Mouse (Mus musculus): ENCODE data around the gene Wdr95. TPM values are rescaled to one million over a fixed set of nuclear protein-coding genes. Genes with fewer than 3 reads are reported as not detected.

The Wdr95 gene
- polyA plus RNA-seq, 1 experiment from 2014 or later: not detected

GRCm38 (mm10) chr5:149587327-149587895, 58.9 kb downstream of the Wdr95 start:
- peaks cover 9% of the 10 kb centered on the region; the same call in 1 of the 2 replicates for H3K4me1 ChIP-seq
- H3K27me3 ChIP-seq (replicated peaks; ENCODE audit: low read depth, poor library complexity, severe bottlenecking): no peaks in the 10 kb centered on the region
- no peak for DNase-seq (ENCODE audit: low spot score)
- no peaks in the 10 kb centered on the region for H3K36me3 ChIP-seq (replicated peaks)
- no peaks in the 10 kb centered on the region for H3K9me3 ChIP-seq
- H3K4me3 ChIP-seq: no peak overlapping the region
- H3K27ac ChIP-seq (replicated peaks): no peak overlapping the region
- WGBS: 85% methylated on average over 11 of the region's 11 CpGs

DNA sequence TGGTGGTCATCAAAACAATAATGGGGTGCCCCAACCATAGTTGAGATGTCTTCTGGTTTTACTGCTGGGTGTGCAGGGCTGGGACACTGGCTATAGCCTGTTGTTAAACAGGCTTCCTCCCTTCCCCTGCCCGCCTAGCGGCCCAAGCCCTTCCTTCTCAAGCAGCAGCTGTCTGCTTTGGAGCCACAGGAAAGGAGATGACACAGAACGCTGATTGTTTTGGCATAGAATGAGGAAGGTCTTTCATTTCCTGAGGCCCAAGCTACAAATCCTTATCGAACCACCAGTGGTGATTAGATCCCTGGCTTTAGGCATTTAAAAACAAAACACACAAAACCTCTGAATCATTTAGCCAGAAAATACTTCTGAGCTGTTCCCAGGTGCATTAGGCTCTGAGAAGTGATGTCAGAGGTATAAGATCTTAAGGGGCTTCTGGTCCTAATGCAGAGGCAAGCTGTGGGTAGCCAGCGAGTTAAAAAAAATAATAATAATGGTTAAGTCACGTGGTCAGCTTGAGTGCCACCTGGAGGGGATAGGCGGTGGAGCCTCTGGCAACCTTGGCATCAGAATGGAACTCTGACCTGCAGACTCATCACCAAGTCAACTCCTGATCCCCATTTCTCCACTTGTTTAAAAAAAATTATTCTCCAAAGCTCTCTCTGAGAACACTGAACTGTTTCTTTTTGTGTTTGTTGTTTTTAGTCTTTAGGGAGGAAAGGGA, 60.5 kb downstream of the Wdr95 start:
- Histone ChIP-seq H3K9me3 (no peaks in the 10 kb centered on the region), H3K4me1 (peaks cover 9% of the 10 kb centered on the region; the same call in 1 of the 2 replicates), H3K27ac (replicated peaks) (no peak overlapping the region), H3K27me3 (replicated peaks; ENCODE audit: low read depth, poor library complexity, severe bottlenecking) (no peaks in the 10 kb centered on the region), H3K36me3 (replicated peaks) (no peaks in the 10 kb centered on the region), H3K4me3 (no peak overlapping the region)
- 52% methylated on average over 7 of the region's 7 CpGs for WGBS
- DNase-seq (ENCODE audit: low spot score): no peak

DNA sequence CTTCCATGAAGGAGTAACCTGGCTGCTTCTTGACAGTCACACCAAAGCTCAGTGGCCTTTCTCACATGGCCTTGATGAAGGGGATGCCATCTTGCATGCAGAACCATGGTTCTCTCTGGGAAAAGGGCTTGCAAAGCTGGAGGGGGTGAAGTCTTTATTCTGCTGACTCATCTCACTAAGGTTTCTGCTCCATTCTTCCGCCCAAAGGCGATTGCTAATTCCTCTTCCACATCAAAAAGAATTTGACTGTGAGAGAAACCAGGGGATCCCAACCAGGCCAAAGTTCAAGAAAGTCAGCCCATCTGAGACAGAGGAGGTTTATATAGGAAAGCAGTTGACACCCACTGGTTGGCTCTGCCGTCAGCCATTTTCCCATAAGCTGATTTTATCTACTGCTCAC, 61.5 kb downstream of the Wdr95 start:
- WGBS: 67% methylated on average over 3 of the region's 3 CpGs
- no peaks in the 10 kb centered on the region for H3K9me3 ChIP-seq

DNA sequence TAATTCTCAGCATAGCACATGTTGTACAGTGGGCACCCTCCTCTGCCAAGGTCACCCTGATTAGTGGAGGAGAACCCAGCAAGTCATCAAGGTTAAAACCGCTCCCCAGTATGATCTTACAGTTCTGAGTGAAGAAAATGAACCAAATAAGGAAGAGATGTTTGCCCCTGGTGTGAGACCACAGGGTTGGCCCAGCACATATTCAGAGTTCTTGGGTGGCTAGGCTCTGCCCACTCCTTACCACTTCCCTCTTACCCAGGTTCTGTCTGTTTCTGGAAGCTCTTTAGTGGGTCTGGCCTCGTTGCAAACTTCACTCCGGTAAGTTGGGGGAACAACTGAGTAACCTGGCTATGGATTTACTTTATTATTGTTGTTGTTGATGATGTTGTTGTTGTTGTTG, 65.7 kb downstream of the Wdr95 start:
- 0 out of 2 replicates have a peak, but pooled peaks cover under 1% of the 10 kb centered on the region for H3K4me1 ChIP-seq
- 86% methylated on average over 3 of the region's 3 CpGs for WGBS

More for the DNA sequence above, 61.5 kb downstream of the Wdr95 start:
- peaks cover 9% of the 10 kb centered on the region; the same call in 1 of the 2 replicates for H3K4me1 ChIP-seq
- H3K27me3 ChIP-seq (replicated peaks; ENCODE audit: low read depth, poor library complexity, severe bottlenecking): no peaks in the 10 kb centered on the region
- H3K27ac ChIP-seq (replicated peaks): no peak overlapping the region
- no peaks in the 10 kb centered on the region for H3K36me3 ChIP-seq (replicated peaks)
- no peak for DNase-seq (ENCODE audit: low spot score)
- H3K4me3 ChIP-seq: no peak overlapping the region

GRCm38 (mm10) chr5:149597351-149597750, 68.9 kb downstream of the Wdr95 start:
- Histone ChIP-seq H3K4me3 (no peak overlapping the region), H3K27me3 (replicated peaks; ENCODE audit: low read depth, poor library complexity, severe bottlenecking) (no peaks in the 10 kb centered on the region), H3K9me3 (no peaks in the 10 kb centered on the region), H3K27ac (replicated peaks) (no peak overlapping the region), H3K36me3 (replicated peaks) (no peaks in the 10 kb centered on the region), H3K4me1 (no peaks in the 10 kb centered on the region)
- no peak for DNase-seq (ENCODE audit: low spot score)
- WGBS: 50% methylated on average over 18 of the region's 18 CpGs

More for the DNA sequence above, 65.7 kb downstream of the Wdr95 start:
- no peaks in the 10 kb centered on the region for H3K27me3 ChIP-seq (replicated peaks; ENCODE audit: low read depth, poor library complexity, severe bottlenecking)
- H3K4me3 ChIP-seq: no peak overlapping the region
- no peak overlapping the region for H3K27ac ChIP-seq (replicated peaks)
- H3K9me3 ChIP-seq: no peaks in the 10 kb centered on the region
- no peaks in the 10 kb centered on the region for H3K36me3 ChIP-seq (replicated peaks)
- DNase-seq (ENCODE audit: low spot score): no peak

GRCm38 (mm10) chr5:149601996-149602395, 73.5 kb downstream of the Wdr95 start:
- DNase-seq (ENCODE audit: low spot score): no peak
- 92% methylated on average over 3 of the region's 3 CpGs for WGBS
- Histone ChIP-seq H3K27ac (replicated peaks) (no peak overlapping the region), H3K36me3 (replicated peaks) (no peaks in the 10 kb centered on the region), H3K27me3 (replicated peaks; ENCODE audit: low read depth, poor library complexity, severe bottlenecking) (no peaks in the 10 kb centered on the region), H3K4me3 (no peak overlapping the region), H3K9me3 (no peaks in the 10 kb centered on the region), H3K4me1 (no peaks in the 10 kb centered on the region)

DNA sequence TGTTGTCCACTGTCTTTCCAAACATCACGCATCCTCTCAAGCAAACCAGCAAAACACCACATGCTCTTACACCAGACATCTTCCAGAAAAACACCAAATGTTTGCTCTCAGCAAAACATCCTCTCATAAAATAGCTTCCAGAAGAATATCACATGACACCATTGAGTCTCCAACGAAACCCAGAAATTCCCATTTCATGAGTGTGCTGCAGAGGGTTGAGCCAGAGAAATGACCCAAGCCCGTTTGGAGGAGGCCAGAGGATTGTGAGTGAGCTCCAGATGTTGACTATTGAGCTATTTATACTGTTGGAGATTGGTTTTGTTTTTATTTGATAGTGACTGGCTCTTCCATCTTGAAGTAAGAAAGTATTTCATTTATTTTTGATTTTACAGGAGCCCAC, 74.8 kb downstream of the Wdr95 start:
- Histone ChIP-seq H3K4me3 (no peak overlapping the region), H3K36me3 (replicated peaks) (no peaks in the 10 kb centered on the region), H3K27ac (replicated peaks) (no peak overlapping the region), H3K27me3 (replicated peaks; ENCODE audit: low read depth, poor library complexity, severe bottlenecking) (no peaks in the 10 kb centered on the region), H3K4me1 (no peaks in the 10 kb centered on the region), H3K9me3 (no peaks in the 10 kb centered on the region)
- 79% methylated on average over 3 of the region's 3 CpGs for WGBS
- no peak for DNase-seq (ENCODE audit: low spot score)

- no peaks in the 10 kb centered on the region for H3K36me3 ChIP-seq (replicated peaks)
- H3K9me3 ChIP-seq: no peaks in the 10 kb centered on the region
- DNase-seq (ENCODE audit: low spot score): no peak
- no peak overlapping the region for H3K4me3 ChIP-seq
- H3K27ac ChIP-seq (replicated peaks): no peak overlapping the region
- peaks cover 12% of the 10 kb centered on the region for H3K4me1 ChIP-seq
- no peaks in the 10 kb centered on the region for H3K27me3 ChIP-seq (replicated peaks; ENCODE audit: low read depth, poor library complexity, severe bottlenecking)
- WGBS: 90% methylated on average over 8 of the region's 8 CpGs
These were observed 78.7 kb downstream of the Wdr95 start for GRCm38 (mm10) chr5:149607083-149607720.

DNA sequence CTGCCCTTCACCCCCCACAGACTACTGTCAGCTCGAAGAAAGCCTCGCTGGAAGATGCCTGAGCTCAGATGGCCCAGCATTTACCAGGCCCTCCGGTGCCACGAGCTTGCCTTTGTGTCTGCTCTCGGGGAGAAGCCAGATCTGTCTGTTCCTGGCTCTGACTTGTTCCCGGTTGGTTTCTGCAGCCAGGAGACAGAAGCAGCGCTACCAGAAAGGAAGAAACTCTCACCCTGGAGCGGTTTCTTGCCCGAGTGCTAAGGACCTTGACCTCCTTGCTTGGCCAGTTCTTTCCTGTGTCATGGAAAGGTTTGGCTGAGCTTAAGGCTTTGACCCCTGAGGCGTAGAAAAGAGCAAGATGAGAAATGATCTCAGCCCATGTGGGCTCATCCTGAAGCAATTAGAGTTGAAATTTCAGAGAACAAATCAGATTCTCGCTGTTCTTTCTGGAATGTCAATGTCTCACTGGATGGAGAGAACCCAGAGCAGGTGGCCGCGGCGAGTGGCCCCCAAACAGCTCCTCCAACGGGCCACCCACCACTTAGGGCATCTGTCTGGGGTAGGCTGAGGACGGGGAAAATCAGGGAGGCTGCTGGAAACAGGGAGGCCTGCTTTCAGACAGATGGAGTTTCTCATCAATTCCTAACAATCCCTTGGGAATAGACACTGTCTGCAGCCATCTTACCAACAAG, 83.1 kb downstream of the Wdr95 start:
- WGBS: 57% methylated on average over 16 of the region's 16 CpGs
- H3K27me3 ChIP-seq (replicated peaks; ENCODE audit: low read depth, poor library complexity, severe bottlenecking): no peaks in the 10 kb centered on the region
- peak; percentile 40 for DNase-seq (ENCODE audit: low spot score)

DNA sequence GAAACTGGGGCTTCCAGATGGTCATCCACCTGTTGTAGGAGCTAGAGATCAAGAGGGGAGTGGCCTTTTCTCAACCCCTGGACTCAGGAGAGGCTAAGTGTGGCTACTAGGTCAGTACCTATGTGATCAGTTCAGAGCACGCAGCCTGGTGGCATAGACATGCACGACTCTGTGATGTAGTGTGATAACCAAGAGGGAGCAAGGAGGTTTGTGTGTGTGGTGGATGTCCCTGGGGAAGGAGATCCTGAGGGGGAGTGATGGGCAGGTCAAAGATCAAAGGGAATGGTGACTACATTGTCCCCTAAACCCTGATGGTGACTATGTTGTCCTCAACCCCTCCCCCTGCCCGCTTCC, 83.7 kb downstream of the Wdr95 start:
- Histone ChIP-seq H3K36me3 (replicated peaks) (peaks cover 39% of the 10 kb centered on the region), H3K9me3 (no peaks in the 10 kb centered on the region), H3K27ac (replicated peaks) (0 out of 2 replicates have a peak overlapping the region, but pooled peaks have one; percentile 41), H3K4me3 (no peak overlapping the region), H3K27me3 (replicated peaks; ENCODE audit: low read depth, poor library complexity, severe bottlenecking) (no peaks in the 10 kb centered on the region), H3K4me1 (peaks cover 20% of the 10 kb centered on the region)
- 79% methylated on average over 3 of the region's 3 CpGs for WGBS
- no peak for DNase-seq (ENCODE audit: low spot score)

More for the DNA sequence above, 83.1 kb downstream of the Wdr95 start:
- Histone ChIP-seq H3K27ac (replicated peaks) (peak overlapping the region; percentile 77), H3K36me3 (replicated peaks) (peaks cover 34% of the 10 kb centered on the region), H3K9me3 (no peaks in the 10 kb centered on the region), H3K4me3 (no peak overlapping the region), H3K4me1 (peaks cover 20% of the 10 kb centered on the region)

- Histone ChIP-seq H3K9me3 (no peaks in the 10 kb centered on the region), H3K27ac (replicated peaks) (0 out of 2 replicates have a peak overlapping the region, but pooled peaks have one; percentile 41), H3K4me1 (peaks cover 20% of the 10 kb centered on the region), H3K36me3 (replicated peaks) (peaks cover 45% of the 10 kb centered on the region), H3K4me3 (no peak overlapping the region), H3K27me3 (replicated peaks; ENCODE audit: low read depth, poor library complexity, severe bottlenecking) (no peaks in the 10 kb centered on the region)
- DNase-seq (ENCODE audit: low spot score): no peak
- 74% methylated on average over 10 of the region's 10 CpGs for WGBS
These were observed 84.3 kb downstream of the Wdr95 start for GRCm38 (mm10) chr5:149612740-149613139.

DNA sequence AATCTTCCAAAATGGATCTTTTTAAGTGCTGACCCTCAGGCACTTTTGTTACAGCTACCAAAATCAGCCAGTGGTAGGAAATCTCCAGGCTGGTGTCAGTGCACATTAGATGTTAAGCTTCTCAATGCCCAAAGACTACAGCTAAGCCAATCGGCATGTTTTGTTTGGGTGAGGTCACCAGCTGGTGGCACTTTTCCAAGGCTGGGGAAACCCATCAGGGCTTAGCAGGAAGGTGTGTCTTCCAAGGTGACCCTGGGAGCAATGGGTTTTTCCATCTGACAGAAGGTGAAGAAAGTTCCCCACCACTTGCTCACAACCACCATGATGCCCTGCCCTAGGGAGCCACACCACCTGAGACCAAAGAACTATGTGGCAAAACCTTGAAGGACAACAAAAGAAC, 87.7 kb downstream of the Wdr95 start:
- peaks cover 79% of the 10 kb centered on the region for H3K36me3 ChIP-seq (replicated peaks)

More for the DNA sequence above, 87.7 kb downstream of the Wdr95 start:
- WGBS: 86% methylated on average over 1 of the region's 1 CpGs
- H3K27ac ChIP-seq (replicated peaks): no peak overlapping the region
- H3K9me3 ChIP-seq: no peaks in the 10 kb centered on the region
- no peak for DNase-seq (ENCODE audit: low spot score)
- H3K4me3 ChIP-seq: no peak overlapping the region
- peaks cover 19% of the 10 kb centered on the region for H3K4me1 ChIP-seq
- H3K27me3 ChIP-seq (replicated peaks; ENCODE audit: low read depth, poor library complexity, severe bottlenecking): no peaks in the 10 kb centered on the region
